Mouse (Mus musculus): ENCODE data around the gene Bcl2l1.
A peak's percentile ranks its signal among the peaks of the same experiment; 100 is the strongest.

Bcl2l1 gene

GRCm38 (mm10) chr2:152803081-152803480, 28.4 kb downstream of the Bcl2l1 start:
- peak; percentile 71 for DNase-seq (ENCODE audit: low read depth)

DNA sequence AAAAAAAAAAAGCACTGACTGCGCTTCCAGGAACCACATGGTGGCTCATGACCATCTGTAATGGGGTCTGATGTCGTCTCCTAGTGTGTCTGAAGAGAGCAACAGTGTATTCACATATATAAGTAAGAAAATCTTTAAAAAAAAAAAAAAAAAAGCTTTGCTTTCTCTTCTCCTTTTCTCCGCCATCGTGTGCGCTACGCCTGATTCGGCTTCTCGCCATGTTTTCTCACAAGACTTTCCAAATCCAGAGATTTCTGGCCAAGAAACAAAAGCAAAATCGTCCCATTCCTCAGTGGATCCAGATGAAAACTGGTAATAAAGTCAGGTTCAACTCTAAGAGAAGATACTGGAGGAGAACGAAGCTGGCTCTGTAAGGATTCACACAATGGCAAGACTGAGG, 29.2 kb downstream of the Bcl2l1 start:
- no peak for DNase-seq (ENCODE audit: low read depth)

- no peak for DNase-seq (ENCODE audit: low read depth)
Observed at GRCm38 (mm10) chr2:152800762-152801113, 30.8 kb downstream of the Bcl2l1 start.

GRCm38 (mm10) chr2:152799954-152800761, 31.4 kb downstream of the Bcl2l1 start:
- no peak for DNase-seq (ENCODE audit: low read depth)

- DNase-seq (ENCODE audit: low read depth) = no peak
Observed at GRCm38 (mm10) chr2:152797589-152797988, 33.9 kb downstream of the Bcl2l1 start.

DNA sequence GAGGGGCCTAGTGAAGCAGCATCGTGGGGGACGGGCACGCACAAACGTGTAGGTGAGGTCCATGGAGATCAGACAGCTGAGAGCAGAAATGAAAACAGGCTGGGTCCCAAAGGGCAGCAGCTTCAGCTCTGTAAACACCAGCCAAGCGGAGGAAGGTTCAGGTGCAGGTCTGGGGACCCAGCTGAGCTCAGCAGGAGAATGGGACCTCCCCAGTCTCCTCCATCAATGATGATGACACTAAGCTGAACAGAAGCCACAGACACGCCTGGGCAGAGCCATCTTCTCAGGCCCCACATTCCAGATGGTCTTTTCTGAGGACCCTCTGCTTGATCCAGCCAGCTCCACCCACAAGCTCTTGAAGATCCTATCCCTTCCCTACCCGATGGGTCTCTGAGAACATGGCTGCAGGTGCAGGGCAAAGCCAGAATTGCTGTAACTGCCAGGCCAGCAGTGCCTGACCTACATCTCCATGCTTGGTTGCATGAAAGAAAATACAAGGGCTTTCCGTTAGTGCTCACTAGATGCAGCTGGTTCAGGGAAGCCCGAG, 37.2 kb downstream of the Bcl2l1 start:
- peak; percentile 39 for DNase-seq (ENCODE audit: low read depth)

DNA sequence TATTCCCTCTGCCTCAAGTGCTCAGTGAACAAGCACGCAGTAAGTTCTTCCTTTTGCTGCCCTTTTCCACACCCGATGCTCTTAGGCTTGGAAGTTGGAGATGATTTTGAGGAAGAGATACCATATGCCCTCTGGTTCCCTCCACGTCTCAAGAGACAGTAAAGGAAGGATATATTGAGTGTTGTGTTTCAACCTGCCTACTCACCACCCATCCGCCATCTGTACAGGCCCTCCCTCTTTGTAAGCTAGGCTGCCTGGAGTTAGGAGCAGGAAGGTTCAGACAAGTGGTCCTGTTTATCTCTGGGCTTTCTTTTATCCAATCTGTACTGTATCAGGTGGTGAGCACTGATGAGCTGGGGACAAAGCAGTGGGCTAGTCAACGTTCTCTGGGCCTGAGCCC, 38.1 kb downstream of the Bcl2l1 start:
- no peak for DNase-seq (ENCODE audit: low read depth)

- no peak for DNase-seq (ENCODE audit: low read depth)
Observed at GRCm38 (mm10) chr2:152792461-152792860, 39.1 kb downstream of the Bcl2l1 start.

DNA sequence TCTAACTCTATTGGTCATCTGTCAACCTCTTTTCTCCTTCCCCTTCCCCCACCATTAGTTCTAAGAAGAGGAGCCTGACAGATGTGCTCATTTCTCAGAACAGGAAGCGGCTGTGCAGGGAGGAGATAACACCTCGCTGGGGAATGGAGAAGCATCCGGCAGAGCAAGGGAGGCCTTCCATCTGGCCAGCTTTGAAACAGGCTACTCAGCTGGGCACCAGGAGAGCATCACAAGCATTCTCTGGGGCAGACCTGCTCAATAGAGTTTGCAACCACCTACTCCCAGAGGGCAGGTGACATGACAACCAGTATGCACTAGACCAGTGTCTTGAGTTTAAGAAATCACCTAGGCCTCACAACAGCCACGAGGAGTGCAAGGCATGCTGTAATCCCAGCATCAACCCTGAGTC, 41.9 kb downstream of the Bcl2l1 start:
- peak; percentile 88 for DNase-seq (ENCODE audit: low read depth)

- DNase-seq (ENCODE audit: low read depth) = peak; percentile 77
Observed at GRCm38 (mm10) chr2:152788892-152789421, 42.6 kb downstream of the Bcl2l1 start.

DNA sequence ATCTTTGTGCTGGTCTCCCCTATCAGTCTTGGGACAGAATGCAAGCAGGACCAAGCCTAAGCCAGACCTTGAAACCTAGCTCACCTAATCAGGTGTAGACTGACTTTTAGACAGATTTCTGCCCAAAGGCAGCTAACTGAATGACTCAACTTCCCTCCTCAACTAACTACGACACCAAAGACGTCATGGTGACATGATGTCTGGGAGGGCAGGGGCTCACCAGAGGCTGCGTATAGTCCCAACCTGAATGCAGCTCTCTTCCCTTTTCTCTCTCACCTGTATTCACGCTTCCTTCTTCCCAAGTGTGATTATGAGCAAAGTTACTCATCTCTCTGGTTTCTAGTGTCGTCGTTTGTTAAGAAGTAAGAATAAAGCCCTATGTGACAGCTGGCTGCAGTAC, 44.0 kb downstream of the Bcl2l1 start:
- peak; percentile 90 for DNase-seq (ENCODE audit: low read depth)

DNA sequence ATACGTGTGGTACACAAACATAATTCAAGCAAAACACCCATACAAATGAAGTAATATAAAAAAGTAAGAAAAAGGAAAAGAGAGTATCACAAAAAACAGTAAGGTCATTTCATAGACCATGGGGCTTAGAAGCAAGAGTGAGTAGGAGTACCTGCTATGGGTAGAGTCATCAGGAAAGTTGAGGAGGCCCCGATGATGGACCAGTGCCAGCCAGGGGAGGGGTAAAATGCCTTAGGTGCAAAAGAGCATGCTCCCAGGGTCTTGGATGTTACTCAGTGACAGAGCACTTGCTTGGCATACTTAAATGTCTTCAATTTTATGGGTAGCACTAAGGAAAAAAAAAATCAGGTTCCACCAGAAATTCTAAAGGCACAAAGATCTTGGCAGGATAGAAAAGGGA, 44.4 kb downstream of the Bcl2l1 start:
- DNase-seq (ENCODE audit: low read depth) = no peak

DNA sequence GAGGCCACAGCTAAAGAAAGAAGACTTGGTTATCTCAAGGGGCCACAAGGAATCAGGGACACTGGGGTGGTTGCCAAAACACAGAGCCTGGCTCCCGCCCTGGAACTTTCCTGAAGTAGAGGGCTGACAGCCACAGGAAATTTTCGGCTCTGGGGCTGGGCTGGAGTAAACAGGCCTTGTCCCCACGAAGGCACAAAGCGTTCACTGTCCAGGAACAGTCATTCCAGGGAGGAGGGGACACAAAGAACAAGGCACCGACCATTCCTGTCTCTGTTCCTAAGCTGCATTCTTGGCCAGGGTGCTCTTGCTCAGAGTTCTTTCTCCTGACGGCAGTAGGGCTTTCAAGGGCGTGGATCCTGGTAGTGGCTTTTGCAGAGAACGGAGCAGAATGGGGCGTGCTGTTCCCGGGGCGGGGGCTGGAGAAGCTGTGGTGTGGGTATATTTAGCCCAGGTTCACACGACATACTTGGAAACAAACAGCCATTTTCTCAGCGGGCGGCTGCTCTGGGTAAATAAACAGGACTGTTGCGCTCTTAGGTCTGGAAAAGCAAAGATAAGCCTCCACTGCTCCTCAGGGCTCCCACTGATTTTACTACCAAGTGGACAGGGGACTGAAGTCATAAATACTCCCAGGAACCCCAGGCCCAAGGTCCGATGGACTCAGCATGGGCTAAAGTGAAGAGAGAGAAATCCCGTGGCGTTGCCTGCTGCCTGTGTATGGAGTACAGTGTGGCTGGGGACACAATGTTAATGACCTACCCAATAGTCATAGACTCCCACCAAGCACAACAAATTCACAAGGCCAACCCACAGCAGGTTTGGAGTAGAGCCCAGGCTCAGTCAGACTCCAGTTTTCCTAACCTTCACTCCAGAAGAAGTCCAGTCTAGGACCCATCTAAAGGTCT, 45.8 kb downstream of the Bcl2l1 start:
- no peak for DNase-seq (ENCODE audit: low read depth)

DNA sequence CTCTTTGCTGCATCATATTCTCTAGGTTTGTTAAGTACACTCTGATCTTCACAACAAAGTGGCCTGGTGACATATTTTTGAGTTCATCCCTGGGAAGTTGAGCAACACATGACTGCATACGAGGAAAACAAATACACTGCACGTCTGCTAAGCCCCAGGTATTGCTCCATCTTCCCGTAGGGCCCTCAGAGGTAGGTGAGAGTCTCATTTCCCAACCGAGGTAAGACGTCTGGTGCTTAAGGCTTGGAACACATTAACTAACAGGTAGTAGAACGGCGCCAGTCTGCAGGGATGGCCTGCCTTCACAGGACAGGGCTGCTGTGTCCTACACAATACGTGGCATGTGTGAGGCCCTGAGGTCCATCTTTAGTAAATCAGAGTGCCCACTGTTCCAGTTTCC, 46.9 kb downstream of the Bcl2l1 start:
- no peak for DNase-seq (ENCODE audit: low read depth)

GRCm38 (mm10) chr2:152783241-152783640, 48.3 kb downstream of the Bcl2l1 start:
- DNase-seq (ENCODE audit: low read depth) = no peak

DNA sequence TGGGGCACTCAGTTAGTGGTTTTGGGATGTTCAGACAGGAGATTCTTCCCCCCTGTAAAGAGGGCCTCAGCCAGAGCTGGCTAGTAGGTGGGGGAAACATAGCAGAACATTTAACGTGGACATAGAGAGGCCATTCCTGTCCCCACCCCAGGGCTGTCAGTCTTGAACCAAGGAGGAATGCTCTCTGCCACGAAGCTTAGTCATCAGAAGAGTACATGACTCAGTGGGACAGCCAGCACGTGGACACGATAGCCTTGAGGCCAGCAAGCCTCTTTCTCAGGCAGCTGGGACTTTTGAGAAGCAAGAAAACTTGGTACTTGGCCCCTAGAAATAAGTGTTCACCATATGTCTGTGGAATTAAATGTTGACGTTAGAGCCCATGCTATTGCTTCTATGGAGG, 48.9 kb downstream of the Bcl2l1 start:
- no peak for DNase-seq (ENCODE audit: low read depth)

GRCm38 (mm10) chr2:152781031-152781711, 50.4 kb downstream of the Bcl2l1 start:
- DNase-seq (ENCODE audit: low read depth) = no peak

DNA sequence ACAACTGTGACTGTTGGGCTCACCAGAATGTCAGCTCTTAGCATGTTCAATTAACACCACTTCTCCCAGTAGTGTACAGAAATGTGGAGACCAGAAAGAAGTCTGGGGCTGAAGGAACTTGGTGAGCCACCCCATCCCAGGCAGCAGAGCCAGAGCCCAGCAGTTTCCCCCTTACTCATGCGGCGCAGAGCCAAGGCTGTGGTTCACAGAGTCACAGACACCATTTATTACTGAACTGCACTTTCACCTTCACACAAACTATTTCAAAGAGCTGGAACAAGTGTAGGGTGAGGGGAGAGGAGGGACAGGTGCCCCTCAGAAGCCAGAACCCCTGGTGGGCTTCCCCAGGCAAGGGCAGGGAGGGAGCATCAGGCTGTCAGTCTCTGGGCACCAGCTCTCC, 51.1 kb downstream of the Bcl2l1 start:
- no peak for DNase-seq (ENCODE audit: low read depth)

DNA sequence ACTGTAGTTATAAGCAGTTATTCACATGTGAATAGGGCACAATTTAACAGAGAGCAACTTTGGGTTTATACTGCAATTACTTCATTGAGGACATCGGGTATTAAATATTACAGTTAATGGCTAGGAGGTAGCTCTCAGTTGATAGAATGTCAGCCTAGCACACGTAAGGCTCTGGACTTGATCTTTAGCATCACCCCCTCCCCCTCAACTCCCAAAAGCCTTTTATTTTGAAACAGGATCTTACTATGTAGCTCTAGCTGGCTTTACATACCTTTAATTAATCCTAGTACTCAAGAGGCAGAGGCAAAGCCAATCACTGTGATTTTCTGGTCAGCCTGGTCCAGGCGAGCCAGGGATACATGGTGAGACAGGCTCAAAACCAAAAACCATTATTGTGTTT, 54.4 kb downstream of the Bcl2l1 start:
- no peak for DNase-seq (ENCODE audit: low read depth)

- DNase-seq (ENCODE audit: low read depth) = no peak
Observed at GRCm38 (mm10) chr2:152776435-152776834, 55.1 kb downstream of the Bcl2l1 start.

DNA sequence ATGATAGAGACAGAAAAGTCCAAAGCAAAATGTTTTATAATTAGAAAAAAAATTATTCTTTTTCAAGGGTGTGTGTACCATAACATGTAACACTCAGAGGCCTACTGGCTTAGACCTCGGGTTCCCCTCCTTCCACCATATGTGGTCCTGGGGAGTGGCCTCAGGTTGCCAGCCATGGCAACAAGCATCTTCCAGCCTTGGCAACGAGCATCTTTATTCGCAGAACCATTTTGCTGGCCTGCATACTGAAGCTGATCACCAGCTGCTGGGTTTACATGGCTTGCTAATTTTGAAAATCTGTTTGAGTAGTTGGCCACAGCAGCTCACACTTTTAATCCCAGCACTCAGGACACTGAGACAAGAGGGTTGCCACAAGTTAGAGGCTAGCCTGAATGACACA, 55.5 kb downstream of the Bcl2l1 start:
- DNase-seq (ENCODE audit: low read depth) = no peak

- peak; percentile 81 for DNase-seq (ENCODE audit: low read depth)
Observed at GRCm38 (mm10) chr2:152775357-152775756, 56.2 kb downstream of the Bcl2l1 start.
